Mouse (Mus musculus) testis, adult 2 months (tissue): Measurements from ENCODE around the gene Zfhx3.

Experiments used
- CTCF ChIP-seq: fragments of 200-500 bp; IDR thresholded peaks from 2 replicates; pipeline ENCODE4 v1.5.1; 2012; ENCODE audit warnings: low read depth, mild to moderate bottlenecking, inconsistent platforms, low read length, moderate library complexity; ENCODE audit not compliant: control insufficient read depth, insufficient read depth, insufficient replicate concordance
- POLR2A ChIP-seq: fragments of 200-500 bp; IDR thresholded peaks from 2 replicates; pipeline ENCODE4 v1.6.1; 2012; ENCODE audit warnings: low read depth, mild to moderate bottlenecking, inconsistent platforms, low read length, moderate library complexity; ENCODE audit not compliant: control insufficient read depth

DNA sequence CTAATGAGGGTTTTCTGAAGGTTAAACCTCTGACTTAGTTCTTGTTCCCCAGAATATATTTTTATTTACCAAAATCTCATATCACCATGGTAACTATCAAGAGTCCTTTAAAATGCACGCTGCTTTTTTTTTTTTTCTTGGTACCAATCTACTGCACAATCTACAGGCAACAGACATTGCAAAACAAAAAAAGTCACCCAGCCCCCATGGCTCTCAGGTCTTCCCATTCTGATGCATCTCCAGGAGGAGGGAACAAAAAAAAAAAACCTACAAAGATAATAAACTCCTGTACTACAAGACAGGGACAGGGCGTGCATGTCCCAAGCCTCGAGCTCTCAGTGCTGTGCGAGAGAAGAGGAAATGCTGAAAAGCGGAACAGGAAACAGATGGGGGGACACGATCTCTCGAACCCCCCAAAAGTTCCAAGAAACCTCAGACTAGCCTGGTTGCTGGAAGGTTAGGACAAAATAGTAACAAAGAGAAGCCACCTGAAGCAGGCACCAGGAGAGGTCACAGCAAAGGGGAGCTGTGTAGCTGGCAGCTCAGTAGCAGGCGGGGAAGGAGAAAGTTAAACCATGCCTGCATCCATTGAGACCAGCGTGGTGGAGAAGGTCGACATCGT lies 669.5 kb downstream of the Zfhx3 start:
- TF ChIP-seq CTCF (no peak), POLR2A (no peak)
